Mouse (Mus musculus): Measurements from ENCODE around the gene Pisd. TPM values are rescaled to one million over a fixed set of nuclear protein-coding genes. Genes with fewer than 3 reads are reported as not detected.
A peak's percentile ranks its signal among the peaks of the same experiment; 100 is the strongest.
"Not testable (repeated sequence)": the region's sequence is repeated elsewhere in the genome, so short reads cannot be mapped to it uniquely, and the experiment has no call there.

Gene Pisd
- polyA plus RNA-seq, 1 experiment from 2014 or later, result 65.4 TPM

DNA sequence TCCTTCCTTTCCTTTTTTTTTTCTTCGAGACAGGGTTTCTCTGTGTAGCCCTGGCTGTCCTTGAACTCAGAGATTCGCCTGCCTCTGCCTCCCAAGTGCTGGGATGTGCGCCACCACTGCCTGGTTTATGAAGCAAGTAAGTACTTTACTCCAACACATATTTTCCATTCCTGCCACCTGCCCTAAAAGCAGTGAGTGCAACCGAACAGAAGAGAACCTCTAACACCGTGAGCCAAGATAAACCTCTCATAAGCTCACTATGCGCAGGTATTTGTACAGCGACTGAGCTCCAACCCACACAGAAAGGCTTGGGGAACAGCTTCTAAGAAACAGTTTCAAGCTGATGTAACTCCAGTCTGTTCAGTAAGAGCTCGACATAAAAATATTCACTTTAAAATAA lies 29.3 kb downstream of the Pisd start:
- WGBS, result 93% methylated on average over 8 of the region's 8 CpGs
- Histone ChIP-seq H3K27ac (ENCODE audit: low read depth, low read length) (no peak overlapping the region), H3K4me1 (ENCODE audit: control insufficient read depth, insufficient read depth, low read length) (no peaks in the 10 kb centered on the region), H3K36me3 (ENCODE audit: control insufficient read depth, insufficient read depth, low read length) (no peaks in the 10 kb centered on the region), H3K4me2 (no peak overlapping the region), H3K9ac (ENCODE audit: low read length) (no peak overlapping the region), H3K27me3 (ENCODE audit: control insufficient read depth, insufficient read depth, low read length) (no peaks in the 10 kb centered on the region), H3K9me3 (ENCODE audit: control insufficient read depth, low read length) (no peaks in the 10 kb centered on the region), H3K4me3 (ENCODE audit: low read depth, low read length) (no peak overlapping the region)
- no peak for DNase-seq (ENCODE audit: low spot score, missing footprints)
- ATAC-seq (ENCODE audit: low FRiP score), result no peak

DNA sequence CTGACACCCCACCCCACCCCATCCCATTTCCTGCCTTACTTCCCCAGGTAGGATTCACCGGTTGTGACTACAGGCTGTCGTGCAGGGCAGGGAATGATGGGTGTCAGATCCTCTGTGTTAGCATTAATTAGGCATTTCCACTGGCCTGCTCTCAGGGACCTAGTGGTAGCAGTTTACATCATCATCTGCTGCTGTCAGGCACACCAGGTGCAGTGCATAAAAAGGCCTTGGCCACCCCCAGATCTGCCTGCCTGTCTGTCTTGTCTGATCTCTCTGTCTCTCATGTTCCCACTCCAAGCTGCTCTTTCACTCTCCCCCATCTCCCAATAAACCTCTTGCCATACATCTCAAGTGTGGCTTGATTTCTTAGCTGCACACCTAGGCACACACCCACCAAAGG lies 33.7 kb downstream of the Pisd start:
- ATAC-seq (ENCODE audit: low FRiP score), result no peak

DNA sequence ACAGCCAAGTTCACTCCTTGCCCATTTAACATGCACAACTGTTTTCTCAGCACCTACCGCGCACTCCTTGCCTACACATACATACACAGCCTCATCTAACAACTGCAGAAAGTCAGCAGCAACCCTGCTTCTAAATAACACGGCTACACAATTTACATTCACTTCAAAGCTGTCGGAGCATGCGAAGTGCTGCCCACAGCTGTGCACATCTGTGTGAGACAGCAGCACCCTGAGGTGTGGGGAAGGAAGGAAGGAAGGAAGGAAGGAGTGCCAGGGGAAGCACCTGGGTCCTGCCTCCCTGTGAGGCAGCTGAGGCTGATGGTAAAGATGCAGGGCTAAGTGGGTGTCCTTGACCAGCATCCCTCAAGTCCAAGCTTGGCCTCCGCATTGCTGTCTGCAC lies 36.5 kb downstream of the Pisd start:
- peaks cover 9% of the 10 kb centered on the region for H3K4me1 ChIP-seq (ENCODE audit: control insufficient read depth, insufficient read depth, low read length)
- no peak overlapping the region for H3K27ac ChIP-seq (ENCODE audit: low read depth, low read length)
- no peak for DNase-seq (ENCODE audit: low spot score, missing footprints)
- H3K9me3 ChIP-seq (ENCODE audit: control insufficient read depth, low read length), result no peaks in the 10 kb centered on the region
- no peak overlapping the region for H3K4me2 ChIP-seq
- H3K9ac ChIP-seq (ENCODE audit: low read length), result no peak overlapping the region
- no peaks in the 10 kb centered on the region for H3K36me3 ChIP-seq (ENCODE audit: control insufficient read depth, insufficient read depth, low read length)
- no peak for ATAC-seq (ENCODE audit: low FRiP score)
- no peaks in the 10 kb centered on the region for H3K27me3 ChIP-seq (ENCODE audit: control insufficient read depth, insufficient read depth, low read length)
- H3K4me3 ChIP-seq (ENCODE audit: low read depth, low read length), result no peak overlapping the region
- WGBS, result 91% methylated on average over 6 of the region's 6 CpGs

More for the DNA sequence above, 33.7 kb downstream of the Pisd start:
- peaks cover 1% of the 10 kb centered on the region; the same call in 1 of the 2 replicates for H3K4me1 ChIP-seq (ENCODE audit: control insufficient read depth, insufficient read depth, low read length)
- no peak overlapping the region for H3K9ac ChIP-seq (ENCODE audit: low read length)
- H3K9me3 ChIP-seq (ENCODE audit: control insufficient read depth, low read length), result no peaks in the 10 kb centered on the region
- no peak overlapping the region for H3K4me3 ChIP-seq (ENCODE audit: low read depth, low read length)
- H3K27ac ChIP-seq (ENCODE audit: low read depth, low read length), result no peak overlapping the region
- H3K27me3 ChIP-seq (ENCODE audit: control insufficient read depth, insufficient read depth, low read length), result no peaks in the 10 kb centered on the region
- DNase-seq (ENCODE audit: low spot score, missing footprints), result no peak
- H3K36me3 ChIP-seq (ENCODE audit: control insufficient read depth, insufficient read depth, low read length), result no peaks in the 10 kb centered on the region
- WGBS, result 54% methylated on average over 2 of the region's 2 CpGs
- no peak overlapping the region for H3K4me2 ChIP-seq

DNA sequence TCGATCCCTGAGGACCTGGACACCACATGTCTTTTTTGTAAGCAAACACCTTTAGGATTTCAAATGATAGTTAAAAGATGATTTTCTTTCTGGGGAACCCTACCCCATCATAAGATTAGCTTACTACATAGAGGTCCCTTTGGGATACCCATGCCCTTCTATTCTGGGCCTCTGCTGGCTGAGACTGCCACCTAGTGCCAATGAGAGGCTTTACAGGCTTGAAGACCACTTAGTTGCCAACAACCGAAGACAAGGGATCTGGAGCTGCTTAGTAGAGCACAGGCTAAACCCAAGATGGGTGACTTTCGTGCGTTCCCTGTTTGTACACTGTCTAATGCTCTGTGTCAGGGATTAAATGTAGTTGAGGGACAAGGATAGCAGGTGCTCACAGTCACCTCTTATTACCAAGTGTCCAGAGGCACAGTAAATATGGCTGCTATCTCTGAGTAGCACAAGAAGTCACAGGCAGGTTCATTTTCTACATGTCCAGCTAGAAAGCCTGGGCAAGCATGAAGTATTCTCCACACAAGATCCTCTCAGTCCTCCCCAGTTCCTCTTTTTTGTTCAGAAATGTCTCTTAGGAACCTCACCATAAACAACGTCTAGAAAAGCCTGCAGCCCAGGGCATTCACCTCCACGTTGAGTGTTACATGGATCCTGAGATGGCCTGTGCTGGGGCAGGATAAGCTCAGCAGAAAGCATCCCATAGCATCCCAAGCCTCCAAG lies 37.6 kb downstream of the Pisd start:
- Histone ChIP-seq H3K4me3 (ENCODE audit: low read depth, low read length) (no peak overlapping the region), H3K4me2 (no peak overlapping the region), H3K9me3 (ENCODE audit: control insufficient read depth, low read length) (no peaks in the 10 kb centered on the region), H3K27me3 (ENCODE audit: control insufficient read depth, insufficient read depth, low read length) (no peaks in the 10 kb centered on the region), H3K27ac (ENCODE audit: low read depth, low read length) (no peak overlapping the region), H3K36me3 (ENCODE audit: control insufficient read depth, insufficient read depth, low read length) (no peaks in the 10 kb centered on the region), H3K9ac (ENCODE audit: low read length) (no peak overlapping the region), H3K4me1 (ENCODE audit: control insufficient read depth, insufficient read depth, low read length) (peaks cover 9% of the 10 kb centered on the region)
- ATAC-seq (ENCODE audit: low FRiP score), result 0 out of 2 replicates have a peak, but pooled peaks have one; percentile 33
- DNase-seq (ENCODE audit: low spot score, missing footprints), result peak; percentile 89
- 65% methylated on average over 6 of the region's 6 CpGs for WGBS

DNA sequence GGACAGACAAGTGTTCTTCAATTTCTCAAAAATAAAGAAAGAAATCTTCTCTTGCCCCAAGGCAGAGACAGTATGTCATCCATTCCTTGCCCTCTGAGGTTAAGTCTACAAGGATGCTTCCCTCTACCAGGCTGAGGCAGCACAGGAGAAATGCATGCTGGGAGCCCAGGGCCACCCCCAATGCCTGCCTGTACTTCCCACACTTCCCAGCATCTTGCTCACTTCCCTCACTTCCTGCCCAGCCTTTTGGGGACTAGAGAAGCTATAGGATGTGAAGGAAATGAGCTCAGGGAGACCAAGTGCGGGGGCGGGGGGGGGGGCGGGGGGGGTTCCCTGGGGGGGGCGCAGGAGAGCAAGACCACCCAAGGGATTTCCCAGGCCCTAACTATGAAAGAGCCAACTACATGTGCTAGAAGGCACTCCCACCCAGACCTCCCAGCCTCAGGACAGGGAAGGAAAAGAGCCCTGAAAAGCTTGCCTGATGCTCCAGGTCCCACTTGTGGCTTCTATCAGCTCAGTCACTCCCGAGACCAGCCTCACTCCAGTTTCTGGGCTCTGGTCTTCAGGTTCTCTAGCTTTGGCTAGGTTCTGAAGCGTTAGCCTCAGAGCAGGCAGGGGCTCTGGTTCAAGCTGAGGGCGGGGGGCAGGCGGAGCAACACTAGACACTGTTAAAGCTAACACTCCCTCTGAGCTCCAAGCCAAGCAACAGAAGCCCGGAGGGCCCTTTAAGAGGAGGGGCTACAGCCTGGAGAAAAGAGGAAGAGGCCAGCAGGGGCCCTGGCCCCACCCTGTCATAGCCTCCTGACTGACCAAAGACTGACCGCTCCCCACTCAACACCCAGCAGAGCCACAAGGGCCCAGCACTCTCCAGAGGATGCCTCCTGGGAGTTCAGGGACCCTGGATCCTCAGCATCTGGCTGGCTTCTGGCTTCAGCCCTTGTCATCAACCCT lies 39.5 kb downstream of the Pisd start:
- H3K36me3 ChIP-seq (ENCODE audit: control insufficient read depth, insufficient read depth, low read length), result no peaks in the 10 kb centered on the region
- H3K9me3 ChIP-seq (ENCODE audit: control insufficient read depth, low read length), result no peaks in the 10 kb centered on the region
- H3K27ac ChIP-seq (ENCODE audit: low read depth, low read length), result no peak overlapping the region
- H3K4me3 ChIP-seq (ENCODE audit: low read depth, low read length), result peak overlapping the region; percentile 7; the same call in 1 of the 2 replicates
- H3K4me2 ChIP-seq, result peak overlapping the region; percentile 18
- no peaks in the 10 kb centered on the region for H3K27me3 ChIP-seq (ENCODE audit: control insufficient read depth, insufficient read depth, low read length)
- peak; percentile 88 for DNase-seq (ENCODE audit: low spot score, missing footprints)
- ATAC-seq (ENCODE audit: low FRiP score), result peak; percentile 68
- H3K4me1 ChIP-seq (ENCODE audit: control insufficient read depth, insufficient read depth, low read length), result peaks cover 14% of the 10 kb centered on the region
- H3K9ac ChIP-seq (ENCODE audit: low read length), result no peak overlapping the region; the same call in 1 of the 2 replicates
- WGBS, result 11% methylated on average over 7 of the region's 10 CpGs

DNA sequence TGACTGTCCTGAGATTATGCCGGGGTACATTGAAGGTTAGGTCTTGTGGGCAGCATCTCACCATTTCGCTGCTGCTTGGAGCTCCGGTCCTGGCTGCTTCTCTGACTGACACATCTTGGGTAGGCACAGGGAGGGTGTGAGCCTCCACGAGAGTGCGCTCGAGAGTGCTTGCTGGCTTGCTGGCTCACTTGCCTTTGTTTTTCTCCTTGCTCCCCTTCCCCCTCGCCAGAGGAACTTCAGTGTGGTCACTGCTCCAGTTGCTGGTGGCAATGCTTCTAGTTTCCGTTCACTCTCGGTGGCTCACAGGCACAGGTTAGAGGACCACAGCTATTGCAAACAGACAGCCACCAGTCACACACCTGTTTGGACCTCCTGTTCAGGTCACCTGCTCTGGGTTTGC lies 43.3 kb downstream of the Pisd start:
- H3K4me1 ChIP-seq (ENCODE audit: control insufficient read depth, insufficient read depth, low read length), result peaks cover 14% of the 10 kb centered on the region
- peak overlapping the region; percentile 12; the same call in 1 of the 2 replicates for H3K9ac ChIP-seq (ENCODE audit: low read length)
- DNase-seq (ENCODE audit: low spot score, missing footprints) (no peak), ATAC-seq (ENCODE audit: low FRiP score) (peak; percentile 10; the same call in 1 of the 2 replicates)
- H3K27me3 ChIP-seq (ENCODE audit: control insufficient read depth, insufficient read depth, low read length), result no peaks in the 10 kb centered on the region
- H3K9me3 ChIP-seq (ENCODE audit: control insufficient read depth, low read length), result no peaks in the 10 kb centered on the region
- H3K4me2 ChIP-seq, result no peak overlapping the region
- no peak overlapping the region for H3K27ac ChIP-seq (ENCODE audit: low read depth, low read length)
- 63% methylated on average over 9 of the region's 9 CpGs for WGBS
- H3K4me3 ChIP-seq (ENCODE audit: low read depth, low read length), result no peak overlapping the region
- H3K36me3 ChIP-seq (ENCODE audit: control insufficient read depth, insufficient read depth, low read length), result no peaks in the 10 kb centered on the region

DNA sequence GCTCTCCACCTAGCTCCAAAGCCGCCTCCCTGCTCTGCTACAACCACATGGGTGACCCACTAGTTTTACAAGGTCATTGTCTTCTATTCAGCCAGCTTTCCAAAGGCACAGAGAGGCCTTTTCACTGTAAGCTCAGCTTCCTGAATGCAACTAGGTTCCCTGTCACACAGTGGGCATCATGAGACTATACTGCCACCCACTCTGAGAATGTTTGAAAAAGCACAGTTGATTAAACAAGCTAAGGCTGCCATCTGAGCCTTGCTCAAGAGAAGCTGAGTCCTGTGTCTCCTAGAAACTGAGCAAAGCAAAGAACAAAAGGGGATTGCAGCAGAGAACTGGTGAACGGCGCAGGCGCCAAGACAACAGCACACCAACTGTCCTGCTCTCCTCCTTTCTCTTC lies 44.1 kb downstream of the Pisd start:
- H3K4me1 ChIP-seq (ENCODE audit: control insufficient read depth, insufficient read depth, low read length); H3K9me3 ChIP-seq (ENCODE audit: control insufficient read depth, low read length); H3K27ac ChIP-seq (ENCODE audit: low read depth, low read length); H3K4me2 ChIP-seq; H3K9ac ChIP-seq (ENCODE audit: low read length); DNase-seq (ENCODE audit: low spot score, missing footprints); H3K27me3 ChIP-seq (ENCODE audit: control insufficient read depth, insufficient read depth, low read length); H3K4me3 ChIP-seq (ENCODE audit: low read depth, low read length); H3K36me3 ChIP-seq (ENCODE audit: control insufficient read depth, insufficient read depth, low read length): not testable (repeated sequence)
- WGBS, result 83% methylated on average over 4 of the region's 4 CpGs
- ATAC-seq (ENCODE audit: low FRiP score), result peak; percentile 36; the same call in 1 of the 2 replicates

DNA sequence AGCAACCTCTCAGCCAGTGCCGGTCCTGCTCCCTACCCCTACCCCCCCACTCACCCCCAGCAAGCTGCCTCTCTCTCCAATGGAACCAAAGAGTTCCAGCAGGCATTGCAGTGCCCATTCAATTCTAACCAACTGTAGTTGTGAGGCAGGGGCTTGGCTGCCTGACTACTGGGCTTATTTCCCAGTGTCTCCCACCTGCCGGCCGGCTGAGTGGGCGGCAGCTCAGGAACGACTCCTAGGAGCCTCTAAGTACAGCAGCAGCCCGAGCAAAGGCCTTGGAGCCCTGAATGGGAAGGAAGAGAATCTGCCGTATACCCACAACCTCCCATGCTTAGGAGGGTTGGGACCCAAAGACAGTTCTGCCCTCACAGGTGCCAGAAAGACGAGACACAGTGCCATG lies 44.6 kb downstream of the Pisd start:
- H3K4me2 ChIP-seq; H3K9me3 ChIP-seq (ENCODE audit: control insufficient read depth, low read length); ATAC-seq (ENCODE audit: low FRiP score); H3K4me3 ChIP-seq (ENCODE audit: low read depth, low read length); H3K27ac ChIP-seq (ENCODE audit: low read depth, low read length); DNase-seq (ENCODE audit: low spot score, missing footprints); H3K27me3 ChIP-seq (ENCODE audit: control insufficient read depth, insufficient read depth, low read length); H3K9ac ChIP-seq (ENCODE audit: low read length); H3K4me1 ChIP-seq (ENCODE audit: control insufficient read depth, insufficient read depth, low read length); H3K36me3 ChIP-seq (ENCODE audit: control insufficient read depth, insufficient read depth, low read length): not testable (repeated sequence)
- WGBS, result 92% methylated on average over 8 of the region's 8 CpGs

DNA sequence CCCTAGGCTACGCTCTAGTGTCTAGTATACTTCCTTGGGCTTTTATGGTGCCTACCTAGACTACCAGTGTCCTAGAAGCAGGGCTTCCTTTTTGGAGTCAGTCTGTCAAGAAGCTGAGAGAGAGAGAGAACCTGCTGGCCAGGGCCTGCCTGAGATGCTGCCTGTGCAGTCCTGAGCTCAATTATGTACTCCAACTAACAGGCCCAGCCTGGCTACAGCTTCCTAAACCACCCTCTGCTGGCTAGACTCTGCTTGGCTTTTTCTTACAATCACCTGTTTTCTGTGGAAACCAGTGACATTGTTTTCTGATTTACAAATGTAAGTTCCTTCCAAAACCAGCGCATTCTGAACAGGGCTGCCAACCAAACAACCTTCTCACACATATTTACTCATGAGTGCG lies 45.3 kb downstream of the Pisd start:
- ATAC-seq (ENCODE audit: low FRiP score), result no peak
- 0 out of 2 replicates have a peak, but pooled peaks cover 2% of the 10 kb centered on the region for H3K36me3 ChIP-seq (ENCODE audit: control insufficient read depth, insufficient read depth, low read length)
- H3K9me3 ChIP-seq (ENCODE audit: control insufficient read depth, low read length), result no peaks in the 10 kb centered on the region
- H3K27me3 ChIP-seq (ENCODE audit: control insufficient read depth, insufficient read depth, low read length), result no peaks in the 10 kb centered on the region
- H3K4me1 ChIP-seq (ENCODE audit: control insufficient read depth, insufficient read depth, low read length), result peaks cover 5% of the 10 kb centered on the region; the same call in 1 of the 2 replicates
- H3K4me3 ChIP-seq (ENCODE audit: low read depth, low read length), result no peak overlapping the region
- no peak overlapping the region for H3K4me2 ChIP-seq
- DNase-seq (ENCODE audit: low spot score, missing footprints), result no peak
- H3K9ac ChIP-seq (ENCODE audit: low read length), result no peak overlapping the region
- H3K27ac ChIP-seq (ENCODE audit: low read depth, low read length), result no peak overlapping the region
- 97% methylated on average over 3 of the region's 3 CpGs for WGBS
